Mouse (Mus musculus) midbrain, embryonic 16.5 days (tissue): ENCODE results near the gene Arhgap10. TPM values are rescaled to one million over a fixed set of nuclear protein-coding genes. Genes with fewer than 3 reads are reported as not detected.

Source experiments
- ATAC-seq: fragments of 200-750 bp; cut with Nextera tagmentation; 2 replicates; pipeline ENCODE4 v1.8.0; 2017; ENCODE audit warnings: moderate TSS enrichment
- H3K27ac ChIP-seq: fragments of 300-500 bp; sonication (generic); 2 replicates; pipeline ENCODE4 v1.5.1; 2014; ENCODE audit warnings: mild to moderate bottlenecking, low read length, mixed read lengths
- H3K27me3 ChIP-seq: fragments of 300-500 bp; sonication (generic); 2 replicates; pipeline ENCODE4 v1.6.1; 2014; ENCODE audit warnings: low read depth, low read length, mixed read lengths; ENCODE audit not compliant: control insufficient read depth, insufficient read depth
- H3K36me3 ChIP-seq: fragments of 300-500 bp; sonication (generic); 2 replicates; pipeline ENCODE4 v1.6.1; 2014; ENCODE audit warnings: mild to moderate bottlenecking, low read length, moderate library complexity, mixed read lengths; ENCODE audit not compliant: control insufficient read depth, insufficient read depth
- H3K4me1 ChIP-seq: fragments of 300-500 bp; sonication (generic); 2 replicates; pipeline ENCODE4 v1.6.1; 2014; ENCODE audit warnings: mild to moderate bottlenecking, low read length, mixed read lengths; ENCODE audit not compliant: control insufficient read depth, insufficient read depth
- H3K4me2 ChIP-seq: fragments of 300-500 bp; sonication (generic); 2 replicates; pipeline ENCODE4 v1.6.1; 2014; ENCODE audit warnings: mild to moderate bottlenecking, low read length, mixed read lengths
- H3K4me3 ChIP-seq: fragments of 300-500 bp; sonication (generic); 2 replicates; pipeline ENCODE4 v1.5.1; 2014; ENCODE audit warnings: low read depth, mild to moderate bottlenecking, low read length, moderate library complexity, mixed read lengths
- H3K9ac ChIP-seq: fragments of 300-500 bp; sonication (generic); 2 replicates; pipeline ENCODE4 v1.6.1; 2014; ENCODE audit warnings: low read depth, low read length, mixed read lengths
- H3K9me3 ChIP-seq: fragments of 300-500 bp; sonication (generic); replicated peaks from 2 replicates; pipeline ENCODE4 v1.6.1; 2014; ENCODE audit warnings: mild to moderate bottlenecking, low read length, mixed read lengths; ENCODE audit not compliant: control insufficient read depth, poor library complexity, severe bottlenecking
- WGBS: fragments of 180-500 bp; shearing (Covaris S2); extraction: QIAGEN DNeasy Blood & Tissue Kit; methylation state at CpG from one replicate; pipeline ENCODE4 v1.1.7; 2014; 5-methylcytosine and 5-hydroxymethylcytosine counted together
- polyA plus RNA-seq: library from polyadenylated mRNA; unstranded; fragments of >200 nt; fragmentation: Nextera tagmentation; extraction: Ambion mirVana; gene quantifications from 2 replicates; pipeline ENCODE4 v1.2.1, GENCODE M21; 2015

The Arhgap10 gene
- polyA plus RNA-seq, 1 experiment from 2014 or later, result 2.8 TPM

GRCm38 (mm10) chr8:77460363-77460762, 57.4 kb downstream of the Arhgap10 start:
- ATAC-seq, result no peak
- Histone ChIP-seq H3K27me3 (no peaks in the 10 kb centered on the region), H3K9ac (no peak overlapping the region), H3K4me3 (no peak overlapping the region), H3K9me3 (no peaks in the 10 kb centered on the region), H3K4me1 (no peaks in the 10 kb centered on the region), H3K4me2 (no peak overlapping the region), H3K27ac (no peak overlapping the region), H3K36me3 (no peaks in the 10 kb centered on the region)
- 78% methylated on average over 2 of the region's 2 CpGs for WGBS

DNA sequence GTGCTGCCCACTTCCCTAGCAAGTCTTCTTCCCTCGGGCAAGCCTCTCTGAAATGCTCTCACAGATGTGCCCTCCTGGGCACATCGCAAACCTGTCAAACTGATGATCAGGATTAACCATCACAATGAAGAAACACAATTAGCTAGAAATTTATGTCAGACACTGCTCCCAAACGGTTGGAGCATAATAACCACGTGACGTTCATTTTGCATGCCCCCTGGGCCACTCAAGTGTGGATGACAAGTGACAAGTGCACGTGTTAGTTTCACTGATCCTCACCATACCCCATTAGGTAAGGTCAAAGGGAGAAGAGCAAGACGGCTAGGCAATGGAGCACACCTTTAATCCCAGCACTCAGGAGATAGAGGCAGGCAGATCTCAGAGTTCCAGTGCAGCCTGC, 58.1 kb downstream of the Arhgap10 start:
- Histone ChIP-seq H3K27me3 (no peaks in the 10 kb centered on the region), H3K27ac (no peak overlapping the region), H3K4me1 (no peaks in the 10 kb centered on the region), H3K9me3 (no peaks in the 10 kb centered on the region), H3K4me2 (no peak overlapping the region), H3K4me3 (no peak overlapping the region), H3K36me3 (no peaks in the 10 kb centered on the region), H3K9ac (no peak overlapping the region)
- no peak for ATAC-seq
- 46% methylated on average over 7 of the region's 7 CpGs for WGBS

- H3K4me2 ChIP-seq, result no peak overlapping the region
- no peaks in the 10 kb centered on the region for H3K9me3 ChIP-seq
- H3K27ac ChIP-seq, result no peak overlapping the region
- H3K9ac ChIP-seq, result no peak overlapping the region
- no peaks in the 10 kb centered on the region for H3K36me3 ChIP-seq
- no peak for ATAC-seq
- no peaks in the 10 kb centered on the region for H3K27me3 ChIP-seq
- no peaks in the 10 kb centered on the region for H3K4me1 ChIP-seq
- H3K4me3 ChIP-seq, result no peak overlapping the region
- WGBS, result 90% methylated on average over 4 of the region's 4 CpGs
Observed at GRCm38 (mm10) chr8:77458575-77458974, 59.2 kb downstream of the Arhgap10 start.

GRCm38 (mm10) chr8:77456263-77456662, 61.5 kb downstream of the Arhgap10 start:
- ATAC-seq, result no peak
- Histone ChIP-seq H3K36me3 (no peaks in the 10 kb centered on the region), H3K4me2 (no peak overlapping the region), H3K4me3 (no peak overlapping the region), H3K27me3 (no peaks in the 10 kb centered on the region), H3K4me1 (no peaks in the 10 kb centered on the region), H3K27ac (no peak overlapping the region), H3K9me3 (no peaks in the 10 kb centered on the region), H3K9ac (no peak overlapping the region)
- 95% methylated on average over 6 of the region's 6 CpGs for WGBS

- Histone ChIP-seq H3K4me3 (no peak overlapping the region), H3K4me2 (no peak overlapping the region), H3K9ac (no peak overlapping the region), H3K9me3 (peaks cover 4% of the 10 kb centered on the region; the same call in 1 of the 2 replicates), H3K27ac (no peak overlapping the region), H3K27me3 (no peaks in the 10 kb centered on the region), H3K4me1 (no peaks in the 10 kb centered on the region), H3K36me3 (no peaks in the 10 kb centered on the region)
- WGBS, result 89% methylated on average over 9 of the region's 9 CpGs
- ATAC-seq, result no peak
Observed at GRCm38 (mm10) chr8:77453836-77454235, 63.9 kb downstream of the Arhgap10 start.

- Histone ChIP-seq H3K27me3 (no peaks in the 10 kb centered on the region), H3K4me2 (no peak overlapping the region), H3K36me3 (no peaks in the 10 kb centered on the region), H3K4me3 (no peak overlapping the region), H3K9ac (no peak overlapping the region), H3K27ac (no peak overlapping the region), H3K4me1 (no peaks in the 10 kb centered on the region), H3K9me3 (peaks cover 10% of the 10 kb centered on the region)
- 94% methylated on average over 21 of the region's 21 CpGs for WGBS
- no peak for ATAC-seq
Observed at GRCm38 (mm10) chr8:77451466-77452382, 66.0 kb downstream of the Arhgap10 start.

GRCm38 (mm10) chr8:77451052-77451451, 66.7 kb downstream of the Arhgap10 start:
- ATAC-seq, result no peak
- Histone ChIP-seq H3K36me3 (no peaks in the 10 kb centered on the region), H3K4me1 (no peaks in the 10 kb centered on the region), H3K4me2 (no peak overlapping the region), H3K4me3 (no peak overlapping the region), H3K27me3 (no peaks in the 10 kb centered on the region), H3K9me3 (peaks cover 10% of the 10 kb centered on the region), H3K27ac (no peak overlapping the region), H3K9ac (no peak overlapping the region)
- WGBS, result 93% methylated on average over 5 of the region's 5 CpGs

GRCm38 (mm10) chr8:77446294-77446693, 71.5 kb downstream of the Arhgap10 start:
- no peak overlapping the region for H3K27ac ChIP-seq
- H3K27me3 ChIP-seq, result no peaks in the 10 kb centered on the region
- H3K4me1 ChIP-seq, result no peaks in the 10 kb centered on the region
- H3K9me3 ChIP-seq, result peaks cover 10% of the 10 kb centered on the region
- WGBS, result 70% methylated on average over 12 of the region's 12 CpGs
- H3K4me2 ChIP-seq, result no peak overlapping the region
- no peaks in the 10 kb centered on the region for H3K36me3 ChIP-seq
- no peak overlapping the region for H3K9ac ChIP-seq
- ATAC-seq, result no peak
- H3K4me3 ChIP-seq, result no peak overlapping the region

DNA sequence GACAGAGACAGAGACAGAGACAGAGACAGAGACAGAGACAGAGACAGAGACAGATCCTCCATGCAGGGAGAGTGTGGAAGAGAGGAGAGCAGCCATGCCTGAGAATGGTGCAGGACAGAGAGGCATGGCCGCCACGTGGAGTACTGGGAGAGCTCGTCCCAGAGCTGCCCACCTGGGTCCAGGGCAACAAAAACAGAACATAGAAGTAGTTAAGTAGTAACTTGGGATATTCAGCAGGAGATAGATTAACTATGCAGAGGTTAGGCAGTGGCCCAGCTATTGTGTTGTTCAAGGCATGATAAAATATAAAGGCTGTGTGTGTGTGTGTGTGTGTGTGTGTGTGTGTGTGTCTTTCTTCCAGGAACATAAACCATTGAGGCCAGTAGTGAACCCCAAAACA, 72.1 kb downstream of the Arhgap10 start:
- H3K36me3 ChIP-seq, result no peaks in the 10 kb centered on the region
- 66% methylated on average over 3 of the region's 3 CpGs for WGBS
- H3K27ac ChIP-seq, result no peak overlapping the region
- peaks cover 10% of the 10 kb centered on the region for H3K9me3 ChIP-seq
- H3K9ac ChIP-seq, result no peak overlapping the region
- H3K4me3 ChIP-seq, result no peak overlapping the region
- no peak for ATAC-seq
- H3K4me1 ChIP-seq, result no peaks in the 10 kb centered on the region
- H3K27me3 ChIP-seq, result no peaks in the 10 kb centered on the region
- no peak overlapping the region for H3K4me2 ChIP-seq
